Mouse (Mus musculus): ENCODE data around the gene Gpat3.

GRCm38 (mm10) chr5:100845485-100845847 lies at the start of gene Gpat3:
- TF ChIP-seq POLR2A (IDR thresholded peaks at IDR 0.05; ENCODE audit: low read depth, low read length): no peak
- no peak for TF ChIP-seq CTCF (IDR thresholded peaks at IDR 0.05; ENCODE audit: borderline replicate concordance, insufficient read depth, low read length)

Data from embryonic fibroblast, embryonic 13.5 days (primary cell).